Mouse (Mus musculus) liver, adult 2 months (tissue): ENCODE measurements around the gene Ppan.

Source experiments
- CTCF ChIP-seq: fragments of 200-500 bp; IDR thresholded peaks from 2 replicates; pipeline ENCODE4 v1.5.1; 2011; ENCODE audit warnings: low read depth, low read length, control low read depth
- POLR2A ChIP-seq: fragments of 200-500 bp; IDR thresholded peaks from 2 replicates; pipeline ENCODE4 v1.6.1; 2011; ENCODE audit warnings: low read length, control low read depth; ENCODE audit not compliant: insufficient read depth; ENCODE audit errors: extremely low read depth

DNA sequence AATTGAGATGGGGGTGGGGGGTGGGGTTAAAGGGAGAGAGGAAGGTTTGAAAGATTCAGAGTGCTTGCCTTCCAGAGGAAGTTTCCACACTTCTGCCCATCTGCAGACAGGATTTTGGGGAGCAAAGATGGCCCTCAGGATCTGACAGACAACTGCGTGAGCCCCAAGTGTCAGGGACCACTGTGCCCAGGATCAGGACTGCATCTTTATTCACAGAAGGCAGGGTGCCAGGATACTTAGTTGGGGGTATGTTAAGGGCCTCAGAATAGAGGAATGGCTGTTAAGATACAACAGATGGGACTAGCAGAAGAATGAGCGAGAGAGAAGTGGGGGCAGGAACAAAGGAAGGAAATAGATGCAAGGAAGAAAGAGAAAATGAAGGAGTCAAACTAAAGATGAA lies 1.4 kb upstream of the Ppan start:
- no peak for TF ChIP-seq POLR2A
- TF ChIP-seq CTCF, result no peak
